Mouse (Mus musculus): ENCODE measurements around the gene Vsx2.

DNA sequence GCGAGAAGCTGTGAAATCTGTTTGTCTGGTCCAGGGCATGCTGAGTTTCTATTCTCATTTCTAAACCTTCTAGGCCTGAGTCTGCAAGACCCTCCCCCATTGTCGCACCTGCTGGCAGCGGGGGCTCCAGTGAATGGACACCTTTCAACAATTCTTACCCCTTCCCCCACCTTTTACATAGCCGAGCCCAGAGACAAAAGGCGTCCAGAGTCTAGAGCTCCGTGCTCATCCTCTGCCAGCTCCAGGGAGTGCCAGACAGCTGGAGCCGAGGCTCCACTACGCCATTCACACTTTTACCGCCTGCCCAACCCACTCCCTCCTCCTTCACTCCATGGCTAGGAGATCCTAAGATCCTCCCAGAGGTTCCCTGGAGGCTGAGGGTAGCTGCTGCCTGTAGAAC lies 55.6 kb downstream of the Vsx2 start:
- TF ChIP-seq CTCF (conservative IDR thresholded peaks at IDR 0.05; ENCODE audit: insufficient read depth, insufficient read length, low read depth, low read length) (no peak), POLR2A (IDR thresholded peaks at IDR 0.05; ENCODE audit: low read depth, low read length) (no peak)

All from kidney, adult 2 months (tissue).